Mouse (Mus musculus): Measurements from ENCODE around the gene Tmem37.

DNA sequence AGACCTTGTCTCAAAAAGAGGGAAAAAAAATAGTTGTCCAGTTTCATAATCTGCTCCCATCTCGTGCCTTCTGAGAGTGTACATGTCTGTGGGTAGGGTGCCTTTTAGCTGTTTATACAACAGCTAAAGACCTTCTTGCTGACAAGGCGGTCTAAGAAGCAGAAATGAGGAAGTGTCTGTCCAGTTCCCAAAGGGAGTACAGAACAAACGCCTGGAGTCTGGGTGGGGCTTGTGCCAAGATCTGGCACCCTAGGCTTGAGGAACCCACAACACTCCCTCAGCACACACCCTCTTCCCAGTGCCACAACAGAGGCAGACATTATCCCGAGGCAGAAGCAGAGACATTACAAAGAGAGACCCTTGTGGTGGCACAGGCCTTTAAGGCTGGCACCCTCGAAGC lies 1.6 kb upstream of the Tmem37 start:
- TF ChIP-seq POLR2A (IDR thresholded peaks at IDR 0.05; ENCODE audit: borderline replicate concordance, low read depth, low read length) (no peak), CTCF (IDR thresholded peaks at IDR 0.05; ENCODE audit: low read depth, low read length) (no peak)

All from bone marrow macrophage, adult 2 months (primary cell).